Mouse (Mus musculus) lung, postnatal 10 days (tissue): ENCODE results near the gene Gm9817.

Experiments used
- DNase-seq: peaks from one replicate; pipeline ENCODE4 v3.0.0; 2021

Gene Gm9817

GRCm38 (mm10) chr13:45092816-45093215 is 14.3 kb downstream of the Gm9817 start:
- no peak for DNase-seq

- DNase-seq, result no peak
Observed at GRCm38 (mm10) chr13:45095028-45095427, 16.5 kb downstream of the Gm9817 start.

- DNase-seq, result no peak
Observed at GRCm38 (mm10) chr13:45099582-45100229, 21.2 kb downstream of the Gm9817 start.

GRCm38 (mm10) chr13:45106480-45106879 is 28.0 kb downstream of the Gm9817 start:
- DNase-seq, result no peak

GRCm38 (mm10) chr13:45108851-45109390 is 30.4 kb downstream of the Gm9817 start:
- peak; percentile 12 for DNase-seq

GRCm38 (mm10) chr13:45118375-45118774 is 39.9 kb downstream of the Gm9817 start:
- no peak for DNase-seq

- DNase-seq, result no peak
Observed at GRCm38 (mm10) chr13:45118822-45119221, 40.3 kb downstream of the Gm9817 start.
